In genomic region chr4:55757148-55757927, GRCm38 (mm10) we compare ENCODE assay signal across 13 mouse cellular contexts.
DNase-seq lines count a peak whose midpoint lies in the region; ATAC-seq lines count a peak whose summit lies in the region.
"Had no signal": no experiment of that assay in that cellular context is flagged by ENCODE, and none has a peak within 500 bp of the region (broad histone marks: within the 10 kb centered on the region; RNA-seq: fewer than 3 reads in every experiment).

No protein-coding gene starts in this region.

- H3K4me2 ChIP-seq in hindbrain, embryonic 16.5 days (ENCODE audit: low read length), result peak overlapping the region; percentile 20; the same call in 1 of the 2 replicates
- H3K4me2 ChIP-seq in hindbrain, embryonic 14.5 days (replicated peaks), result no peak overlapping the region
- H3K4me2 ChIP-seq in midbrain, embryonic 12.5 days (replicated peaks), result peak overlapping the region; percentile 38

- no peak for ATAC-seq in hindbrain, embryonic 16.5 days
- ATAC-seq in hindbrain, embryonic 14.5 days (ENCODE audit: low FRiP score), result no peak
- ATAC-seq in midbrain, embryonic 12.5 days (ENCODE audit: low FRiP score, low read depth), result no peak

- WGBS in hindbrain, embryonic 16.5 days, result 53% methylated on average over 15 of the region's 15 CpGs
- WGBS in hindbrain, embryonic 14.5 days, result 56% methylated on average over 15 of the region's 15 CpGs
- 29% methylated on average over 15 of the region's 15 CpGs for WGBS in midbrain, embryonic 12.5 days

- no peaks in the 10 kb centered on the region for H3K36me3 ChIP-seq in hindbrain, embryonic 16.5 days (ENCODE audit: control insufficient read depth, insufficient read depth, low read length)
- no peaks in the 10 kb centered on the region for H3K36me3 ChIP-seq in hindbrain, embryonic 14.5 days (replicated peaks; ENCODE audit: control insufficient read depth, insufficient read depth)
- no peaks in the 10 kb centered on the region for H3K36me3 ChIP-seq in midbrain, embryonic 12.5 days

- H3K4me3 ChIP-seq in hindbrain, embryonic 16.5 days (ENCODE audit: low read length), result no peak overlapping the region
- H3K4me3 ChIP-seq in hindbrain, embryonic 14.5 days (replicated peaks; ENCODE audit: low read length), result no peak overlapping the region
- H3K4me3 ChIP-seq in midbrain, embryonic 12.5 days, result no peak overlapping the region

- no peak overlapping the region for H3K9ac ChIP-seq in hindbrain, embryonic 16.5 days (ENCODE audit: low read depth, low read length)
- H3K9ac ChIP-seq in hindbrain, embryonic 14.5 days, result no peak overlapping the region
- no peak overlapping the region for H3K9ac ChIP-seq in midbrain, embryonic 12.5 days (replicated peaks)

- no peaks in the 10 kb centered on the region for H3K9me3 ChIP-seq in hindbrain, embryonic 16.5 days (ENCODE audit: control insufficient read depth, low read length)
- no peaks in the 10 kb centered on the region for H3K9me3 ChIP-seq in hindbrain, embryonic 14.5 days (ENCODE audit: control insufficient read depth, low read length)
- no peaks in the 10 kb centered on the region for H3K9me3 ChIP-seq in midbrain, embryonic 12.5 days

- DNase-seq in hindbrain, embryonic 14.5 days (ENCODE audit: low spot score), result no peak
- DNase-seq in brain, adult 2 months (ENCODE audit: low read depth, low spot score), result peak; percentile 74
- peak; percentile 44 for DNase-seq in embryo, embryonic 11 days
- DNase-seq in lung, postnatal 25 days (ENCODE audit: low spot score), result no peak
- no peak for DNase-seq in cerebellum, adult 11-12 months
- DNase-seq: adrenal gland, postnatal 14 days; cerebellum, adult 9-10 months; heart, adult 11 months; kidney, postnatal 25 days; lung, adult 18-20 months had no signal

- H3K27ac ChIP-seq in hindbrain, embryonic 16.5 days (ENCODE audit: low read depth, low read length), result no peak overlapping the region
- no peak overlapping the region for H3K27ac ChIP-seq in hindbrain, embryonic 14.5 days
- H3K27ac ChIP-seq in midbrain, embryonic 12.5 days (replicated peaks), result no peak overlapping the region

- no peaks in the 10 kb centered on the region for H3K27me3 ChIP-seq in hindbrain, embryonic 16.5 days (replicated peaks; ENCODE audit: control insufficient read depth, insufficient read depth, low read length)
- no peaks in the 10 kb centered on the region for H3K27me3 ChIP-seq in hindbrain, embryonic 14.5 days (ENCODE audit: control insufficient read depth, insufficient read depth, low read length)
- H3K27me3 ChIP-seq in midbrain, embryonic 12.5 days, result peaks cover 4% of the 10 kb centered on the region; the same call in 1 of the 2 replicates
- H3K27me3 ChIP-seq: CH12.LX had no signal

- H3K4me1 ChIP-seq in hindbrain, embryonic 16.5 days (ENCODE audit: control insufficient read depth, insufficient read depth, low read depth, low read length), result no peaks in the 10 kb centered on the region
- no peaks in the 10 kb centered on the region for H3K4me1 ChIP-seq in hindbrain, embryonic 14.5 days (replicated peaks; ENCODE audit: control insufficient read depth, insufficient read depth, low read length)
- H3K4me1 ChIP-seq in midbrain, embryonic 12.5 days, result peaks cover 7% of the 10 kb centered on the region; the same call in 1 of the 2 replicates

Comparison
In these comparisons a context has a peak if more than half of its experiments do, and no peak if none do; other contexts are left out.
1. DNase-seq: peak in brain, adult 2 months (single experiment) and embryo, embryonic 11 days (single experiment); none in hindbrain, embryonic 14.5 days (single experiment), lung, postnatal 25 days (single experiment) and cerebellum, adult 11-12 months (single experiment).